8 mouse cellular contexts compared by ENCODE assay signal in the genomic region with DNA sequence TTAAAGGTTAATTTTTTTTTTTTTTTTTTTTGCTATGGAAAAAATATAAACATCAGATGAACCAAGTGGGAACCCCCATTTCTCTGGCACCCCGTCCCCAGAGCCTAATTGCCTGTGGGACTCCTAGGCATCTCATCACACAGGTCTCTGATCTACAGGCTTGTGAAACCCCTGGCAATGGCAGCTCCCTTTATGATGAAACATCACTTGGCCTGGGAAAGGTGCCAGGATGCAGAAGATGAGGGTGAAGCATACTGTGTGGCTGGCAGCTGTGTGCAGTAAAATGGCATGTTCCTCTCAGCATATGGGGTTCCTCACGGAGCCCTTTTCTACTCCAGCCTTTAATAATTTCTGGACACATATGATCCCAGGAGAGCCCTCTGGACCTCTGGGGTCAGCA. TPM values are rescaled to one million over a fixed set of nuclear protein-coding genes. Genes with fewer than 3 reads are reported as not detected.
DNase-seq lines count a peak whose midpoint lies in the region; ATAC-seq lines count a peak whose summit lies in the region.

No protein-coding gene starts in this region.

- peaks cover 13% of the 10 kb centered on the region; the same call in 1 of the 2 replicates for H3K4me1 ChIP-seq in embryonic facial prominence, embryonic 14.5 days (ENCODE audit: control insufficient read depth, insufficient read depth, low read length)
- 0 out of 2 replicates have a peak, but pooled peaks cover 6% of the 10 kb centered on the region for H3K4me1 ChIP-seq in lung, embryonic 15.5 days
- H3K4me1 ChIP-seq in intestine, embryonic 16.5 days (ENCODE audit: control insufficient read depth, insufficient read depth, low read length) = peaks cover 6% of the 10 kb centered on the region; the same call in 1 of the 2 replicates

- 44% methylated on average over 2 of the region's 2 CpGs for WGBS in embryonic facial prominence, embryonic 14.5 days
- 34% methylated on average over 2 of the region's 2 CpGs for WGBS in lung, embryonic 15.5 days
- 55% methylated on average over 2 of the region's 2 CpGs for WGBS in intestine, embryonic 16.5 days

- ATAC-seq in embryonic facial prominence, embryonic 14.5 days (ENCODE audit: low read depth) = peak; percentile 35; the same call in 1 of the 2 replicates
- ATAC-seq in lung, embryonic 15.5 days (ENCODE audit: borderline replicate concordance, extremely low read depth, low FRiP score, low TSS enrichment) = peak; percentile 55; the same call in 1 of the 2 replicates
- no peak for ATAC-seq in intestine, embryonic 16.5 days

- no peak overlapping the region for H3K9ac ChIP-seq in embryonic facial prominence, embryonic 14.5 days (ENCODE audit: low read depth, low read length)
- no peak overlapping the region for H3K9ac ChIP-seq in lung, embryonic 15.5 days
- no peak overlapping the region for H3K9ac ChIP-seq in intestine, embryonic 16.5 days (ENCODE audit: low read depth, low read length)

- 0 out of 2 replicates have a peak overlapping the region, but pooled peaks have one; percentile 3 for H3K27ac ChIP-seq in embryonic facial prominence, embryonic 14.5 days (replicated peaks; ENCODE audit: low read depth, low read length)
- peak overlapping the region; percentile 37; the same call in 1 of the 2 replicates for H3K27ac ChIP-seq in lung, embryonic 15.5 days
- H3K27ac ChIP-seq in intestine, embryonic 16.5 days (ENCODE audit: low read length) = no peak overlapping the region

- H3K36me3 ChIP-seq in embryonic facial prominence, embryonic 14.5 days (ENCODE audit: control insufficient read depth, insufficient read depth, low read length) = no peaks in the 10 kb centered on the region
- no peaks in the 10 kb centered on the region for H3K36me3 ChIP-seq in lung, embryonic 15.5 days
- H3K36me3 ChIP-seq in intestine, embryonic 16.5 days (ENCODE audit: control insufficient read depth, insufficient read depth, low read length) = no peaks in the 10 kb centered on the region

- DNase-seq in kidney, postnatal 4 days = peak; percentile 48 to 62
- no peak for DNase-seq in kidney, adult 9 months
- DNase-seq in adrenal gland, postnatal 10 days = peak; percentile 85
- peak; percentile 74 for DNase-seq in embryonic facial prominence, embryonic 14.5 days (ENCODE audit: low spot score)
- DNase-seq in thymus, postnatal 36 days = no peak
- no peak for DNase-seq in urinary bladder, adult 2 months (ENCODE audit: low spot score)

- H3K4me2 ChIP-seq in embryonic facial prominence, embryonic 14.5 days (ENCODE audit: low read depth, low read length) = no peak overlapping the region
- H3K4me2 ChIP-seq in lung, embryonic 15.5 days = no peak overlapping the region
- H3K4me2 ChIP-seq in intestine, embryonic 16.5 days (ENCODE audit: low read depth, low read length) = no peak overlapping the region

- no peak overlapping the region for H3K4me3 ChIP-seq in embryonic facial prominence, embryonic 14.5 days (ENCODE audit: low read depth, low read length)
- H3K4me3 ChIP-seq in lung, embryonic 15.5 days = no peak overlapping the region
- H3K4me3 ChIP-seq in intestine, embryonic 16.5 days (ENCODE audit: low read length) = no peak overlapping the region

- no peaks in the 10 kb centered on the region for H3K9me3 ChIP-seq in embryonic facial prominence, embryonic 14.5 days (ENCODE audit: control insufficient read depth, low read length)
- H3K9me3 ChIP-seq in lung, embryonic 15.5 days = no peaks in the 10 kb centered on the region
- no peaks in the 10 kb centered on the region for H3K9me3 ChIP-seq in intestine, embryonic 16.5 days (ENCODE audit: control insufficient read depth, low read length)

- no peaks in the 10 kb centered on the region for H3K27me3 ChIP-seq in embryonic facial prominence, embryonic 14.5 days (replicated peaks; ENCODE audit: control insufficient read depth, insufficient read depth, low read length)
- H3K27me3 ChIP-seq in lung, embryonic 15.5 days = no peaks in the 10 kb centered on the region
- no peaks in the 10 kb centered on the region for H3K27me3 ChIP-seq in intestine, embryonic 16.5 days (replicated peaks; ENCODE audit: control insufficient read depth, insufficient read depth, low read length)

RNA-seq across cellular contexts. Expression of a gene that starts 40.3 kb away (rescaled TPM):
- total RNA-seq in adrenal gland, postnatal 10 days (2021) = 10 to 100 TPM; 41.7 to 61.2 TPM
- 101 and 104 TPM in 2 replicates for polyA plus RNA-seq in embryonic facial prominence, embryonic 14.5 days (2014; fragmentation: Nextera tagmentation; extraction: Ambion mirVana)
- 23.1 and 28.2 TPM in 2 replicates for polyA plus RNA-seq in lung, embryonic 15.5 days (2015; fragmentation: Nextera tagmentation; extraction: Ambion mirVana)
- 11.0 and 24.1 TPM in 2 replicates for polyA plus RNA-seq in urinary bladder, adult 2 months (2012; rRNA removed)
- polyA plus RNA-seq in intestine, embryonic 16.5 days (2015; fragmentation: Nextera tagmentation; extraction: Ambion mirVana) = 61.8 and 65.1 TPM in 2 replicates

Comparison
In these comparisons a context has a peak if more than half of its experiments do, and no peak if none do; other contexts are left out.
1. DNase-seq: peak in kidney, postnatal 4 days (2 of 2), adrenal gland, postnatal 10 days (single experiment) and embryonic facial prominence, embryonic 14.5 days (single experiment); none in kidney, adult 9 months (single experiment), thymus, postnatal 36 days (0 of 2) and urinary bladder, adult 2 months (single experiment).